Mouse (Mus musculus): ENCODE results near the gene Sgcd. TPM values are rescaled to one million over a fixed set of nuclear protein-coding genes. Genes with fewer than 3 reads are reported as not detected.

The Sgcd gene
- total and polyA plus RNA-seq, 3 experiments = 0.38 to 2.4 (median 0.43) TPM

GRCm38 (mm10) chr11:47015683-47016082 is 973.1 kb downstream of the Sgcd start:
- DNase-seq (ENCODE audit: extremely low read depth) = no peak
- dilution Hi-C loops (cut with MboI; ENCODE audit: extremely low pct_ligation_motif_present, extremely low pct_unique_long_range_greater_than_20kb, low sequenced_read_pairs) = no loop called here

GRCm38 (mm10) chr11:47014278-47014677 is 974.5 kb downstream of the Sgcd start:
- dilution Hi-C loops (cut with MboI; ENCODE audit: extremely low pct_ligation_motif_present, extremely low pct_unique_long_range_greater_than_20kb, low sequenced_read_pairs) = no loop called here
- Histone ChIP-seq H3K4me1 (ENCODE audit: control insufficient read depth in 1 of 2, insufficient read depth in 2 of 2) (peaks cover 0 to 5% of the 10 kb centered on the region in 2 experiments; a peak in 1 of 4 replicates), H3K9ac (ENCODE audit: insufficient read depth, low read depth) (no peak overlapping the region), H3K4me3 (replicated peaks in 1 of 3; ENCODE audit: low read depth in 2 of 3, low read length in 2 of 3, poor library complexity in 1 of 3) (no peak overlapping the region), H3K27ac (ENCODE audit: insufficient read depth, low read depth) (no peak overlapping the region), H3K79me2 (replicated peaks; ENCODE audit: control insufficient read depth, extremely low read depth, insufficient read depth, poor library complexity, severe bottlenecking) (no peaks in the 10 kb centered on the region), H3K9me3 (replicated peaks; ENCODE audit: low read length) (no peaks in the 10 kb centered on the region), H3K36me3 (replicated peaks in 1 of 2; ENCODE audit: control insufficient read depth in 1 of 2, insufficient read depth in 1 of 2, low read length in 1 of 2) (no peaks in the 10 kb centered on the region), H3K4me2 (ENCODE audit: insufficient read depth, low read depth, poor library complexity, severe bottlenecking) (no peak overlapping the region), H3K27me3 (replicated peaks) (no peaks in the 10 kb centered on the region)
- peak; percentile 21 for DNase-seq (ENCODE audit: extremely low read depth)
- TF ChIP-seq TBP (conservative IDR thresholded peaks at IDR 0.05; ENCODE audit: low read depth, low read length) (no peak), EP300 (IDR thresholded peaks at IDR 0.05; ENCODE audit: low read length) (no peak), MAX (IDR thresholded peaks at IDR 0.05; ENCODE audit: low read length) (no peak), KAT2A (IDR thresholded peaks at IDR 0.05; ENCODE audit: insufficient replicate concordance, low read length) (no peak), CHD1 (IDR thresholded peaks at IDR 0.05; ENCODE audit: low read depth, low read length) (no peak), MAZ (IDR thresholded peaks at IDR 0.05; ENCODE audit: low read depth, low read length) (no peak), TCF12 (IDR thresholded peaks at IDR 0.05; ENCODE audit: low read depth, low read length) (no peak)
- in situ Hi-C loops (cut with MboI; ENCODE audit: low pct_ligation_motif_present, low pct_unique_long_range_greater_than_20kb, low sequenced_read_pairs) = no loop called here

More at GRCm38 (mm10) chr11:47015683-47016082, 973.1 kb downstream of the Sgcd start:
- Histone ChIP-seq H3K9me3 (replicated peaks; ENCODE audit: low read length) (no peaks in the 10 kb centered on the region), H3K9ac (ENCODE audit: insufficient read depth, low read depth) (no peak overlapping the region), H3K27me3 (replicated peaks) (no peaks in the 10 kb centered on the region), H3K4me2 (ENCODE audit: insufficient read depth, low read depth, poor library complexity, severe bottlenecking) (no peak overlapping the region), H3K4me3 (replicated peaks in 1 of 3; ENCODE audit: low read depth in 2 of 3, low read length in 2 of 3, poor library complexity in 1 of 3) (no peak overlapping the region), H3K4me1 (ENCODE audit: control insufficient read depth in 1 of 2, insufficient read depth in 2 of 2) (peaks cover 0 to 5% of the 10 kb centered on the region in 2 experiments; a peak in 1 of 4 replicates), H3K79me2 (replicated peaks; ENCODE audit: control insufficient read depth, extremely low read depth, insufficient read depth, poor library complexity, severe bottlenecking) (no peaks in the 10 kb centered on the region), H3K36me3 (replicated peaks in 1 of 2; ENCODE audit: control insufficient read depth in 1 of 2, insufficient read depth in 1 of 2, low read length in 1 of 2) (no peaks in the 10 kb centered on the region), H3K27ac (ENCODE audit: insufficient read depth, low read depth) (no peak overlapping the region)
- in situ Hi-C loops (cut with MboI; ENCODE audit: low pct_ligation_motif_present, low pct_unique_long_range_greater_than_20kb, low sequenced_read_pairs) = no loop called here
- TF ChIP-seq UBTF (IDR thresholded peaks at IDR 0.05; ENCODE audit: low read depth, low read length) (no peak), ZKSCAN1 (IDR thresholded peaks at IDR 0.05; ENCODE audit: borderline replicate concordance, low read depth, low read length) (no peak), CHD1 (IDR thresholded peaks at IDR 0.05; ENCODE audit: low read depth, low read length) (no peak), USF1 (IDR thresholded peaks at IDR 0.05; ENCODE audit: low read depth, low read length) (no peak), TBP (conservative IDR thresholded peaks at IDR 0.05; ENCODE audit: low read depth, low read length) (no peak)

- dilution Hi-C loops (cut with MboI; ENCODE audit: extremely low pct_ligation_motif_present, extremely low pct_unique_long_range_greater_than_20kb, low sequenced_read_pairs) = no loop called here
Measured at GRCm38 (mm10) chr11:47010166-47010565, 978.6 kb downstream of the Sgcd start.

More at GRCm38 (mm10) chr11:47010166-47010565, 978.6 kb downstream of the Sgcd start:
- no peak overlapping the region for H3K4me2 ChIP-seq (ENCODE audit: insufficient read depth, low read depth, poor library complexity, severe bottlenecking)
- H3K4me3 ChIP-seq (replicated peaks in 1 of 3; ENCODE audit: low read depth in 2 of 3, low read length in 2 of 3, poor library complexity in 1 of 3) = no peak overlapping the region
- peak in 1 of 2 experiments; percentile 50; a peak in 2 of 4 replicates for TF ChIP-seq CTCF (conservative IDR thresholded peaks at IDR 0.05 in 1 of 2, IDR thresholded peaks at IDR 0.05 in 1 of 2; ENCODE audit: low read depth in 2 of 2, low read length in 2 of 2)
- peak; percentile 11; the same call in 1 of the 2 replicates for TF ChIP-seq SMC3 (IDR thresholded peaks at IDR 0.05; ENCODE audit: low read depth, low read length)
- peak; percentile 61 for TF ChIP-seq RAD21 (IDR thresholded peaks at IDR 0.05; ENCODE audit: low read depth, low read length)
- no peak for TF ChIP-seq EP300 (IDR thresholded peaks at IDR 0.05; ENCODE audit: low read length)
- in situ Hi-C loops (cut with MboI; ENCODE audit: low pct_ligation_motif_present, low pct_unique_long_range_greater_than_20kb, low sequenced_read_pairs) = no loop called here
- H3K36me3 ChIP-seq (replicated peaks in 1 of 2; ENCODE audit: control insufficient read depth in 1 of 2, insufficient read depth in 1 of 2, low read length in 1 of 2) = no peaks in the 10 kb centered on the region
- H3K79me2 ChIP-seq (replicated peaks; ENCODE audit: control insufficient read depth, extremely low read depth, insufficient read depth, poor library complexity, severe bottlenecking) = no peaks in the 10 kb centered on the region
- DNase-seq (ENCODE audit: extremely low read depth) = peak; percentile 20
- H3K4me1 ChIP-seq (ENCODE audit: control insufficient read depth in 1 of 2, insufficient read depth in 2 of 2) = peaks cover 0 to 5% of the 10 kb centered on the region in 2 experiments; a peak in 1 of 4 replicates
- no peaks in the 10 kb centered on the region for H3K27me3 ChIP-seq (replicated peaks)
- no peaks in the 10 kb centered on the region for H3K9me3 ChIP-seq (replicated peaks; ENCODE audit: low read length)
- no peak overlapping the region for H3K27ac ChIP-seq (ENCODE audit: insufficient read depth, low read depth)
- H3K9ac ChIP-seq (ENCODE audit: insufficient read depth, low read depth) = no peak overlapping the region
